Mouse (Mus musculus): ENCODE results near the gene Dnaic1.
"Not testable (repeated sequence)": the region's sequence is repeated elsewhere in the genome, so short reads cannot be mapped to it uniquely, and the experiment has no call there.

Gene Dnaic1

GRCm38 (mm10) chr4:41660851-41661430 is 91.4 kb downstream of the Dnaic1 start:
- in situ Hi-C loops (cut with MboI; ENCODE audit: low sequenced_read_pairs): no loop called here

GRCm38 (mm10) chr4:41662723-41663122 is 93.1 kb downstream of the Dnaic1 start:
- in situ Hi-C loops (cut with MboI; ENCODE audit: low sequenced_read_pairs): no loop called here

DNA sequence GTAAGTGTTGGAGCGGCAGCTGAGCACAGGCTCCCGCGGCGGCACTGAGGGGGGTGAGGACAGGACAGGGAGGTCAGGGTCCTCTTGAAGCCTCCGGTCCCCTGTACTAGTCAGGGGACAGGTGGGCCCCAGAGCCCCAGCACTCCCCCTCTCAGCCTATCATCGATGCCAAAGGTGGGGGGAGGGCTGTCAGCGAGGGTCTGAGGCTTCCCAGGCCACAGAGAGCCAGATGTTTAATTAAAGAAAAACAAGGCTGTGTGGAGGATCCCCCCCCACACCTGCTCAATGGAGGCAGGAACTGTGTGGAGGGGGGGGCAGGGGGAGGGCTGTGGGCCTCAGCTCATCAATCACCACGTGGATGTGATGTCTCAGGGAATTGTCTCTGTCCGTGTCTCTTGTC is 94.0 kb downstream of the Dnaic1 start:
- in situ Hi-C loops (cut with MboI; ENCODE audit: low sequenced_read_pairs): no loop called here

GRCm38 (mm10) chr4:41664533-41664932 is 95.0 kb downstream of the Dnaic1 start:
- in situ Hi-C loops (cut with MboI; ENCODE audit: low sequenced_read_pairs): no loop called here

DNA sequence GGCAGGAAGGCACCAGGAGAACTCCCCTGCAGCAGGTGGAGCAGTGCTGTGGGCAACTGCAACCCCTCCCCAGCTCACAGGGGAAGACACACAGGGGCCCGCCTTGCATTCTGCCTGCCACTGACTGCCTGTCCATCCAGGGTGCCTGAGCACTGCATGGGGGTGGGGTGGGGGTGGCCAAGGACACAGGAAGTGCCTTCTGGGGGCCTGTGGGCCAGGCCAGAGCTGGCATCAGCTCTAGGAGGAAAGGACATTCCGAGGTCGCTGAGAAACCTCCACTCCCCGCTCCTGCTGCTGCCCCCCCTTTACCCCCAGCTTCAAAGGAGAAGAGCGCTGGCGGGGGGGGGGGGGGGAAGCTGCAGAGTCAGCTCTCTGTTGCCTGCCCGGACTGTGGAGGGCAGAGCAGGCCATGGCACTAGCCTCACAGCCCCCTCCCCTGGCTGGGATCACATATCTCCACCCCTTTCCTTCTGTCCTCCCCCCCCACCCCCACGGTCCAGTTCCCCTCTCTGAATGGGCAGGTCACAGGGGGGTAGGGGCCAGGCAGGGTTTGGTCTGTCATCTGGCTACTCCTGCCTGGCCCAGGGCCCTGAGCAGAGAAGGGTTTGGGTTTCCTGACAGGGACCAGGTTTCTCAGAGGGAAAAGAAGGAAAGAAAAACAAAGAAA is 95.6 kb downstream of the Dnaic1 start:
- in situ Hi-C loops (cut with MboI; ENCODE audit: low sequenced_read_pairs): no loop called here

GRCm38 (mm10) chr4:41666646-41667045 is 97.1 kb downstream of the Dnaic1 start:
- in situ Hi-C loops (cut with MboI; ENCODE audit: low sequenced_read_pairs): no loop called here

DNA sequence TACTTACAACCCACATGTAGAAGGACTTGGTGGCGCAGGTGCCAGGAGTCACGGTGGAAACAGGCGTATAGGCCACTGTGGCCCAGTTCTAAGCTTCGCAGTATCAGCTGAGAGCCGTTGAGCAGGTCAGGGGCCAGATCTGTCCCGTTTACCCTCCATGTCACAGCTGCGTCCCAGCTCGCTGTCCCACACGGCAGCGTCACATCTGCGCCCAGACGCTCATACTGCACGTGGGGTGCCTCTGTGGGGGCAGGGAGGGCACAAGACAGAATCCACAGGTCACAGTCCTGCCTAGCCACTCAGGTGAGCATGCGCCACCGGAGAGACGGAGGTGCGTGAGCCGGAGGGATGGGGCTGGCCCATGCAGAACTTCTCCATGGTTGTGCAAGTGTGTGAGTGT is 101.3 kb downstream of the Dnaic1 start:
- in situ Hi-C loops (cut with MboI; ENCODE audit: low sequenced_read_pairs): no loop called here

DNA sequence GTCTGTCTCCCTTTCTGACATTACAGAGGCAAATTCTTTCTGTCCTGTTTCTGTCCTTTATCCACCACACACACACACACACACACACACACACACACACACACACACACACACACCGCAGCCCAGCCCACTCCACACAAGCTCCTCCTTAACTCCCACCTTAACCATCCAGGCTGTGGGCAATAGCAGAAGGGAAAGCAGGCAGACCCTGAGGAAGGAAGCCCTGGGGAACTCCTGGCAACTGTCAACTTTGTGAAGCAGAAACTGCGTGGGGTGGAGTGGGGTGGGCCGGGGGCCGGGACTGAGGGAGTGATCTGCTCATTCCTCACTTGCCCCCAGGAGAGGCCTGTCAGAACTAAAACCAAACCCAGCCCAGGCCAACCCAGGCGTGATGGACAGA is 101.9 kb downstream of the Dnaic1 start:
- in situ Hi-C loops (cut with MboI; ENCODE audit: low sequenced_read_pairs): no loop called here

DNA sequence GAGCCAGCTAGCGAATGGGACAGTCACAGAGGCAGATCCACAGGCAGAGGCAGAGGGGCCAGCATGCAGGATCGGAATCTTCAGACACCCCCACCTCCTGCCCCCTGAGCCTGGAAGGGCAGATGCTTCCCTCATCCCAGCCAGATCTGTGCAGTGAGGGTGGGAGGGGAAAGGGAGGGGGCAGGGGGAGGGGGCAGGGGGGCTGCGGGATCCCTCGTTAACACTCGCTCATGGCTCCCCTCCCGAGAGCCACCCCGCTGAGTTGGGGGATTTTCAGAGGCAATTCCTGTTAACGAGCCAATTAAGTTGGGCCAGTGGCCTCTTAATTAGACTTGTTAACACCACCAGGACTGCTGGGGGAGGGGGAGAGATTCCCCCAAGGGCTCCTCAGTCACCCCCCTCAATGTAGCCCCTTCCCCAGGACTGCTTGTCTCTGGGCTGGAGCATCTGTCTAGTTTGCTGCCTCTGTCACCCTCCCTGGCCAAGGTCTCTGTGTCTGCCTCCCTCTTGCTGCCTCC is 102.4 kb downstream of the Dnaic1 start:
- in situ Hi-C loops (cut with MboI; ENCODE audit: low sequenced_read_pairs): no loop called here

DNA sequence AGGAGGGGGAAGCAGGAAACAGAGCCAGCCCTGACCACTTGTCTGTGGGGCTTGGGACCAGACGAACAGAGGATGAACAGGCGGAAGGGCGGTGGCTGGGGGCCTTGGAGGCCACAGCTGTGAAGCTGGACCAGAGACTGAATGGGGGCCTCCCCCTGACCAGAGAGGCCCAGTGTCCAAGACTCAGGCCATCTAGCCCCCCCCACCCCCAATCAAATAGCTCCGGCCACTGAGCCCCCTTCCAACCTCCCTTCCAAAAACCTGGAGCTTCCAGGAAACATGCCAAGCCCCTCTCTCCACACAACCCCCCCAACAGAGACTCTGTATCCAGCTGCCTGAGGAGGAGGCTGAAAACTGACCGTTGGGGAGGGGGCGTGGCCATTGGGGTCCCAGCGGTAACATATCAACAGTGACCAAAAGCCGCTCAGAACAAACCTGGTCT is 103.0 kb downstream of the Dnaic1 start:
- in situ Hi-C loops (cut with MboI; ENCODE audit: low sequenced_read_pairs): no loop called here

GRCm38 (mm10) chr4:41673186-41673585 is 103.6 kb downstream of the Dnaic1 start:
- in situ Hi-C loops (cut with MboI; ENCODE audit: low sequenced_read_pairs): no loop called here

- in situ Hi-C loops (cut with MboI; ENCODE audit: low sequenced_read_pairs): no loop called here
Measured at GRCm38 (mm10) chr4:41676248-41677005, 106.9 kb downstream of the Dnaic1 start.

DNA sequence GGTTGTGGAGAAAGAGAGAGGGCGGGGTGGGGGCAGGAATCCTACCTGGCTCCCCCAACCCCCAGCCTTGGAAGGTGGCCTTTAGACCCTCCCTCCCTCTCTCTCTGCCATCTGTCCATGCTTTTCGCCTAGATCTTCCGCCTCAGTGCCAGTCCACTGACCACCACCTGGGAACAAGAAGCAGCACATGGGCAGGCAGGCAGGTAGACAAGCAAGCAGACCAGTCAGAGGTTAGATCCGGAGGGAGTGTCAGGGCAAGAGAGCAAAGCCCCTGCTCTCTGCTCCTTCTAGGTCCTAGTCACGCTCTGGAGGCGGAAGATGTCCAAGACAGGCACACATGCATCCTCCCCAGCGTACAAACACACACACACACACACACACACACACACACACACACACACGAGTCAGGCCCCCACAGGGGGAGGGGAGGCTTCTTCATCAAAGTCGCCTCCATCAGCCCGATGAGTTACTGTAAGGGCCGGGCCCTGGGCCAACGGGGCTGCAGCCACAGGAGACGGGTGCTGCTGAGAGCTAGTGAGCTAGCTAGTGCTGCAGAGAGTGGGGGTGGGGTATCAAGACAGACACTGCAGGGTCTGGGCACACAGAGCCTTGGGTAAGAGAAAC is 107.5 kb downstream of the Dnaic1 start:
- in situ Hi-C loops (cut with MboI; ENCODE audit: low sequenced_read_pairs): no loop called here

- in situ Hi-C loops (cut with MboI; ENCODE audit: low sequenced_read_pairs): no loop called here
Measured at GRCm38 (mm10) chr4:41678863-41679262, 109.3 kb downstream of the Dnaic1 start.

DNA sequence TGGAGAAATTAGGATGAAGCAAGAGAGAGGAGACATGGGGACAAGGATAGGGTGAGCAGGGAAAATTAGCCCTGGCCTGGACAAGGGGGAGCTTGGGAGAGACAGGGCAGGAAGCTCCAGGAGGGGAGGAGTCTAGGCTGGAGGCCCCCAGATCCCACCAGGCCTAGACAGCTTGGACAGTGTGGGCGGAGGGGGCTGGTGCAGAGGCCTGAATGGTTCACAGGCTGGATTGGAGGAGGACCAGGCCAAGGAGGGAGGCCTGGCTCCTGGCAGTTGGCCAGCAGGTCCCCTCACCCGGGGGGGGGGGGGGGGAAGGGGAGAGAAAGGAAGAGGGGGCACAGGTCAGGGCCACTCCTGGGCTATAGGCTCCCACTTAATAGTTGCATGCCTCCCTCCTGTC is 109.7 kb downstream of the Dnaic1 start:
- in situ Hi-C loops (cut with MboI; ENCODE audit: low sequenced_read_pairs): no loop called here

DNA sequence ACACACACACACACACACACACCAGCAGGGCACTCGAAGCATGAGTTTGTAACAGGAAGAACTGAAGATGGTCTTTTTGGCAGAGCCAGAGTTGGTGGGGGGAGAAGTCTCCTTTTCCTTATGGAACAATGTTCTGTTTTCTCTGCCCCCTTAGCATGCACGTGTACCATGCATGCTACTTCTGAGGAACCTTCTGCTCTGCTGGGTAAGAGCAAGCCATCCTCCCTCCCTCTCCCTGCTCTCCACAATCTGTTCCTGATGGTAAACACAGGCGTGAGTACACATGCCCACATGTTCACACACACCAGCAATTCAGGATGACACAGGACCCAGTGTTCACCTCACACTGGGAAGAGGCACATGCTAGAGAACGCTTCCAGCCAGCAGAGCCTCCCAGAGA is 111.6 kb downstream of the Dnaic1 start:
- in situ Hi-C loops (cut with MboI; ENCODE audit: low sequenced_read_pairs): no loop called here

DNA sequence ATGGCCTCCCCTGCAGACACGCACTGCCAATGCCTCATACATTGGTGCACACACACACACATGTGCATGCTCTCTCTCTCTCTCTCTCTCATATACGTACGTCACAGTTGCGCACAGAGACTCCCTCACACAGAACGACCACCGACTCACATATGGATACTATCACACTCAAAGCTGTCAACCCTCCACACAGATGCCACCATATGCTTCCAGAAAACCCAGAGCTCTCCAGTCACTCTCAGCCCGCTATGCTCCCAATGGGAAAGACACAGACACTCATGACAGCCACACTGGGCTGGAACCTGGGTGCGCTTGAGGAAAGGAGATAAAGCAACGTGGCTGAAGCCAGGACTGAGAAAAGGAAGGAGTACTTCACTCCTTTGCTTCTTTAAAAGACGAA is 112.4 kb downstream of the Dnaic1 start:
- in situ Hi-C loops (cut with MboI; ENCODE audit: low sequenced_read_pairs): no loop called here

GRCm38 (mm10) chr4:41682789-41683188 is 113.2 kb downstream of the Dnaic1 start:
- in situ Hi-C loops (cut with MboI; ENCODE audit: low sequenced_read_pairs): no loop called here

- in situ Hi-C loops (cut with MboI; ENCODE audit: low sequenced_read_pairs): not testable (repeated sequence)
Measured at GRCm38 (mm10) chr4:41683303-41683702, 113.7 kb downstream of the Dnaic1 start.

GRCm38 (mm10) chr4:41684131-41684930 is 114.8 kb downstream of the Dnaic1 start:
- in situ Hi-C loops (cut with MboI; ENCODE audit: low sequenced_read_pairs): not testable (repeated sequence)

Data from CH12F3 (cell line).